Mouse (Mus musculus) testis, postnatal 10 days (tissue): ENCODE measurements around the gene Gm21972.

Experiments used
- DNase-seq: peaks from one replicate; pipeline ENCODE4 v3.0.0; 2021; ENCODE audit warnings: low spot score

Gene Gm21972

DNA sequence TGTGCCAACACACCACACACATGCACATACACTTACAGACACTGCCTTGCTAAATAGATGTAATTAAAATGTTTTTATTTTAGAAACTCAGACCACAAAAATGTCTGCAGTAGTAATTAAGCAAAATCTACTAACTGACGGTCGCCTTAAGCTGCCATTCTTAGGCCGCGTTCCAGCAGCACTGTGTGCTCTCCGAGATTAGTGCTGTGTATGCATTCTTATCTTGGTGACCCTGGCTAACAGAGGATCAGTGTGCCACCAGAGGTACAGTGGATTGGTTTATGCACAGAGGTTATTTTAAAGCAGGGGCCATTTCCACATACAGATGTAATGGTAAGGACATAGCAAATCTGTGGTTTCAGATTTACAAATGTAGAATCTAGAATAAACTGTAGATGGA, 27.6 kb downstream of the Gm21972 start:
- no peak for DNase-seq

DNA sequence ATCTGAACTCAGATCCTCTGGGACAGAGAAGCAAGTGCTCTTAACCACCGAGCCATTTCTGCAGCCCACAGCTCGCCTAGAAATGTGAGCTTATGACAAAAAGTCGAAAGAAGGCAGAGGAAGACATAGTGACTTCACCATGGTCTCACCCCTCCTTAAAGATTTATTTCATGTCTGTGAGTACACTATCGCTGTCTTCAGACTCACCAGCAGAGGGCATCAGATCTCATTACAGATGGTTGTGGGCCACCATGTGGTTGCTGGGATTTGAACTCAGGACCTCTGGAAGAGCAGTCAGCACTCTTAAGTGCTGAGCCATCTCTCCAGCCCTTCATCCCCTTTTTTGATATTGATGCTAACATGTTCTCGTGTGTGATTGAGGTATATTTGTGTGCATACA, 41.2 kb downstream of the Gm21972 start:
- DNase-seq = no peak

DNA sequence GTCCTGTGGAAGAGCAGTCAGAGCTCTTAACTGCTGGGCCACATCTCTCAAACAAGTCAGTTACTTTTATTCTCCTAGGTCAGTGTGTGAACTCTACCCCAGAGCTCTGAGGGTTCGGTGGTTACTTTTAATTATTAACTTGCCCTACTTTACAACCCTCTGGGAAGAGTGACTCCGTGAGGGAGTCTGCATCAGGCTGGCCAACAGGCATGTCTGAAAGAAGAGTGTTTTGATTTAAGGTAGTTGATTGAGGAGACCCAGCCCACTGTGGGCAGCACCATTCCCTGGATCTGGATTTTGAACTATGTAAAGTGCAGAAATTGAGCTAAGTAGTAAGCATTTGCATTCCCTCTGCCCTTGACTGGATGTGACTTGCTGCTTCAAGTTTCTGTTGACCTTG, 42.6 kb downstream of the Gm21972 start:
- no peak for DNase-seq

DNA sequence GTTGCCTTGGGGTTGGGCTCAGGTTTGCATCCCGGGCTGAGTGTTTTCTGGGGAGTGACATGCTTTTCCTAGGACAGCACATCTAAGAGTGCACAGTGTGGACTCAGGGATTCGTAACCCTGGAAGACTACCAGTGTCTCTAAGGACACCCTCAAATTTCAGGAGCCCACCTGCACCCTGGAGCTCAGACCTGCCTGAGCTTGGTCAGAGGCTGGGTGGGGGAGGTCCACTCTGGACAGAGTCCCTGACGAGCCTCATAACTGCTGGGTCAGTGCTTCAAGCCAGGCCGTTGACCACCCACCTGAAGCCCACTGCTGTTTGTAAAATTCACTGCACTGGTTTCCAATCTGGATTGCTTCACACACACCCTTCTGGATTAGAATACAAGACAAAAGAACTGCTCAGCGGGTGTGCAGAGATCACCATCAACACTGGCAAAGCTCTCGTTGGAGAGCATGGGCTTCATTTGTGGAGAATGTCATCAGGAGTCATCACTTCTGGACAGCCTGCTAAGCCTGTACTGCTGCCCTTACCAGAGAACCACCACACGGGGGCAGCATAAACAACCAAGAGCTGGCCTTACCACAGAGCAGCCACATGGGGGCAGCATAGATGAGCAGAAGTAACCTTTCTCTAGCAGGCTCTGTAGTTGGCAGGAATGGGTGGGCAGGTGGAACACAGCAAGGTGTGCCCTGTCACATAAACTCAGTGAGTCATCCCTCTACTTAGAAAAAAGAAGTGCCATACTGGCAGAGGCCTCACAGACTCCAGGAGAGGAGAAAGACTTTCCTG, 45.2 kb downstream of the Gm21972 start:
- peak; percentile 87 for DNase-seq

DNA sequence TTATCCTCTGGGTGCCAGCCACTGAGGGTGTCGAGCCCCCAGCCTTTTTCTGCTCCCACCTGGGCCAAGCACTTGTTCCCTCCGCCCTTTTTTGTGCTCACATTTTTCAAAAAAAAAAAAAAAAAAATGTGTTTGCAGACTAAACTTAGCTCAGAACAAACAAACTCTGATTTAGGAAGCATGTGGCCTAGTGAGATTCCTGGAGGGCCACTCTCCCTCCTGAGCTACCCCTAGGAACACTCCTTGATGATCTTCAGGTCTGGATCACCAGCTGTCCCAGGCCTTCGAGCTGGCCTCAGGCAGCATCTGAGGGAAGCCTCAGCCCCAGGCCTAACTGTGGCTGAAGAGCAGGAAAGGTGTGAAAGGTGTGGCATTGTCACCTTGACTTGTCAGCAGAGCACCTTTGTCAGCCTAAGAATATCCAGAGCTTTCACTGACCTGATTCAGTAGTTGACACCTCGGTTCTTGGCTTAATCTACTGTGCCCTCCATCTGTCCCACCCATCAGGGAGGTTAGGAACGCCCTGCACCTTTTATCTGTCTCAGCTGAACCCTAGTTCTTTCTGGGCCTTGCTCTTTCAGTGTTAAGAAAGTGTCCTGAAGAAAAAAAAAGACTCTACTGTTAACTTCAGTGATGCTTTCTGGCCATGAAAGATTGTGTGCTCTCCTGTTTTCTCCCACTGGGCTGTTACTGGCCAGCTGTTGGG, 48.7 kb downstream of the Gm21972 start:
- DNase-seq = no peak

DNA sequence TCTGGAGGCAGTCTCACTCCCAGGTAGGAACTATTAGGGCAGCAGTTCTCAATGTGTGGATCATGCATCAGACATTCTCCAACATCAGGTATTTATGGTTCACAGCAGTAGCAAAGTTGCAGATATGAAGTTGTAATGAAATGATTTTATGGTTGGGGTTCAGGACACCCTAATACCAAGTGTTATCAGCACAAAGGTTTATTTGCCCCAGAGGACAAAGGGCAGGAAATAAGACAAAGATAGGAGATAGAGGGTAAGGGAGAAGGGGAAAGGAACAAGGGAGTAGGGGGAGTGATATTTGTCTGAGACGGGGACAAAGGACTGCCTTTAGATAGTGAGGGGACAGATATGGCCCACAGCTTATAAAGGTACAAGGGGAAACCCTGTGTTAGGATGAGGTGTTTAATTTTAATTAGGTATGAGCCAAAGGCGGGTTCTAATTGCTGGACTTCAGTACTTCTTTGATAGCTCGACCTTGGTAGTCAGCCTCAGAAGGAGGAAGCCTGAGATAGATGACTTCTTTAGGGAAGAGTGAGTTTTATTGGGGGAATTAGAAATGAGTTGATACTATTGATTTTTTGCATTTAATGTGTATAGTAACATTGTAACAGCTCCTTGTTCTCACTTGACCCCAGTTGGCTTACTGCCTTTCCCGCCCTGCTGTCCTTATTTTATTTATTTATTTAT, 50.3 kb downstream of the Gm21972 start:
- no peak for DNase-seq

DNA sequence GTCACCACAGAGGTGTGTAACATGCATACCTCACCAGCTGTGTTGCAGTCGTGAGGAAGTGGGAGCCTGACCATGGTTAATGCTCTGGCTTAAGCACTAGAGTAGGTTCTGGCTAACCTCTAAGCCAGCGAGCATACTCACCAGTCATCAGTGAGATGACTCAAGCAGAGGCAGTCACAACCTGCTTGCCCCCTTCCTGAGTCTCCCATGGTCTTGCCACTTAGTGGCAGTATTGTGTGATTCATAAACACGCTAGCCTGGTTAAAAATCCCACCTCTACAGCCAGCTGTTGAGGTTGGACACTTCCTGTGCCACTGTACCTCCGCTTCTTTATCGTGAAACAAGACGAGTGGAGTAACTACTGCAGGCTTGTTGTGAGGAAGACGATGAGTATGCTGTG, 53.3 kb downstream of the Gm21972 start:
- DNase-seq = no peak

DNA sequence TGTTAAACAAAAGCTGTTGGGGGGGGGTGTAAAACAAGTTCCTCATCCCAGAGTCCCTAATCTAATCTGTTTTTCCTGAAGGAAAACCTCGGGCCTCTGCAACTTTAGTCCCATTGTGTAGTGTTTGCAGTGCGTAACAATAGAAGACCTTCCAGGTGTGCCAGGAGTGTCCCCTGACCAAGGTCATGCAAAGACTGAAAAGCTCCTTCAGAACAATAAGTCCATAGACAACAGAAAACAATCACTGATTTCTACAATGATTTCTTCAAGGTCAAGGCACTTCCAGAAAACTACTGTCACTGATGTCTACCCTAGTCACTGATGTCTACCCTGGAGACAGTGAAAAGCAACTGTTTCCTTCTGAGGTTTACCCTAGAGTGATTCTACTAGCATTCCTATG, 54.4 kb downstream of the Gm21972 start:
- DNase-seq = no peak

DNA sequence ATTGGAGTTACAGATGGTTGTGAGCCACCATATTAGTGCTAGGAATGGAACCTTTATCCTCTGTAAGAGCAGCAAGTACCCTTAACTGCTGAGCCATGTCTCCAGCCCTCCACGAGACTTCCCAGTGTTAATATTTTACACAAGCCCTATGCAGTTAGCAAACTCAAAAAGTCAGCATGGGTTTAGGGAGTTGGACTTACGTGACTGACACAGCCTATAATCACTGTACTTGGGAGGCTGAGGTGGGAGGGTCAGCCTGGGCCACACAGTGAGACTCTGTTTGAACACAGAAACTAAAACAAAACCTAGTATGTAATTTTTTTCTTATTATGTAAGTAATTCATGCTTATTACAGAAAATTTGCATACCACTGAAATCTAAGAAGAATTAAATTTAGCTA, 54.8 kb downstream of the Gm21972 start:
- no peak for DNase-seq

DNA sequence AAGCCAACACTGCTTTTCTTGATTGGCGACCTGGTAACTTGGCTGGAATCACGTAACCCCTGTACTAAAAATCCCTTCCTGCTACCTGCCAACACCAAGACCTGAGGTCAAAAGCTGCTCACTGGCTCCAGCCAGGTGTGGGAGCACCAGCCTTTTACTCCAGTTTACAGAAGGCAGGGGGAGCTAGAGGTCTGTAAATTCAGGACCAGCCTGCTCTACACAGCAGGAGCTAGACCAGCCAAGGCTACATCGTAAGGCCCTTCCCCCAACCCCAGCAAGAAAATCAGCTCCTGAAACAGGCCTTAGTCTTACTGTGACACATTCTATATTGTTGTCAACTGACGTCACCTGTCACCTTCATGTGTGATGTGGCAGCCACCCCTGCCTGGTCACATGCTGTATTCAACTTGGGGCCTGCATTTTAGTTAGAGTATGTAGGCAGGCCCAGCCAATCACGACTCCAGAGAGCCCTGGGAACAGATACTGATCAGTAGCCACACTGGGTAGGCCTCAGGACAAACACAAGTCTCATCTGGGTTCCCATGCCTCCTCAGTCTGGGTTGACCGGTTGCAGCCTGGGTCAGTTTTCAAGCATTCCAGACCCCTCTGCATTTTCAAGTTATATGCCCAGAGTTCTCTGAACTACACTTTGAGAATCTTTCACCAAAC, 55.7 kb downstream of the Gm21972 start:
- no peak for DNase-seq

DNA sequence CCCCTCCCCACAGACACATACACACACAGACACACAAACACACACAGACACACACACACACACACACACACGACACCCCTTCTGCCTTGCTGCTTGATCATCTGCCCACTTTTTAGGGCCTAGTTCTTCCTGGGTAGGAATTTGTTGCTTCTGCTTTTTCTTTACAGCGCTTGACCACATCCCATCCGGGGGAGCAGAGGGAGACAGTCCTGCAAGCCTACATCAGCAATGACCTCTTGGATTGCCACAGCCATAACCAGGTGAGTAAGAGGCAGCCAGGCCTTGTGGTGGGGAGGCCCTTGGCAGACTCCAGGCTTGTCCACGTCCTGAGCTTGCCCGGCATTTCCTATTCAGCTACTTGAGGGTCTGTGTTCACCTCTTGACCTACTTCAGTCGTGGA, 57.4 kb downstream of the Gm21972 start:
- no peak for DNase-seq

DNA sequence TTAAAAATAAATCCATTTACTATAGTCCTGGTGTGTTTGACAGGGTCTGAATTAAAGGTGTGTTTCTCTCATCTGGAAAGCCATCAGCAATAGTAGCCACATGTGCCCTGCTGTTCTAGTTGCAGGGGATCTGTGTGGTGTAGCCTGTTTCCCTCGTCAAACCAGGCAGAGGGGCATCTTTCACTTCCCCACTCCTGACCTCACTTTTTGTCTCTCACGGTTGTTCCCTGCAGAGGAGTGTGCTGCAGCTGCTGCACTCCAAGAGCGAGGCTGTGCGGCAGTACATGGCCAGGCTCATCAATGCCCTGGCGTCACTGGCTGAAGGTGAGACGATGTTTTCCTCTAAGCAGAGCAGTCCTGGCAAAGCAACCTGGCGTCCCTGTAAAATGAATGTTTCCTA, 60.6 kb downstream of the Gm21972 start:
- DNase-seq = no peak

DNA sequence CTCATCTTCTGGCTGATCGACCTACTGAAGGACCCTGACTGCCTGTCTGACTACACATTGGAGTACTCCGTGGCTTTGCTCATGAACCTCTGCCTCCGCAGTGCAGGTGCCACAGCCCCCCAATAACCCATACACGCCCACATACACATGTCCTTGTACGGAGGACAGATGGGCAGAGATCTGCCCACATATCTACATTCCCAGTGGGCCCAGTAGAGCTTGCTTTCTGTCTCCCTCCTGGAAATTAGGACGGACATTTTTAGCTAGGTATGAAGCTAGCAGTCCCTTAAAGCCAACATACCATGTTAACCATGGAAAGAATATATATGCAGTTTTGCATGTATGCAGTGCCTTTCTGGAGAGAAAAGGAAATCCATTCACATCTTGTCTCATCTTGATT, 64.8 kb downstream of the Gm21972 start:
- no peak for DNase-seq

DNA sequence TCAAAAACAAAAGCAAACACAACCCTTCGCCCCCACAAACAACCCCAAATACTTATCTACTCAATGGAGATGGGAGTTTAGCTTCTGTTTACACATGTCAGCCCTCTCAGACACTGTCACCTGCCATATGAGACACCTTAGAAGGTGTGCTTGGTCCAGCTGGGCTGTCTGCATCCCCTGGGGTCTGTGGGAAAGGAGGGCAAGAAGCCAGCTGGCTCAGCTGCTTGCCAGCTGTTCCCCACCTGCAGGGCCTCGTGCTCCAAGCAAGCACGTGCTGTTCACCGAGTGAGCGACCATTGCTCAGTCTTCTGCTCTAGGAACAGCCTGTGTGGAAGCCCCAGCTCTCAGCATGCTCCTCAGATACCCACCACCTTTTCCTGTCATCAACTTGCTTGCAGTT, 65.6 kb downstream of the Gm21972 start:
- no peak for DNase-seq

DNA sequence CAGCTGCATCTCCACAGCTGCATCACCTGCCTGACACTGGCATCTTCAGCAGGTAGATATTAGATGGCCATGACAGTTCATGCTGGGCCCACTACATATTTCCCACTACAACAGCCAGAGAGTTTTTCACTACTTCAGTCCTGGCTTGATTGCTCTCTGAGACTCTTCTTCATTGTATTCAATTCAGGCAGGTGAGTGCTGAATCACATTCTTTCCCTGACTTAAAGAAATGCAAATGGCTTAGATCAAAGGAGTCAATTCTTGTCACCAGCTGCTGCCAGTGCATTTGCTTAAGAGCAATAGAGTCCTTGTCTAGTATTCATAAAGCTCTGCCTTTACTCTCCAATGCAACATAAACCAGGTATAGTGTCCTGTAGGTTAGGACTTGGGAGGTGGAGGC, 67.9 kb downstream of the Gm21972 start:
- no peak for DNase-seq

DNA sequence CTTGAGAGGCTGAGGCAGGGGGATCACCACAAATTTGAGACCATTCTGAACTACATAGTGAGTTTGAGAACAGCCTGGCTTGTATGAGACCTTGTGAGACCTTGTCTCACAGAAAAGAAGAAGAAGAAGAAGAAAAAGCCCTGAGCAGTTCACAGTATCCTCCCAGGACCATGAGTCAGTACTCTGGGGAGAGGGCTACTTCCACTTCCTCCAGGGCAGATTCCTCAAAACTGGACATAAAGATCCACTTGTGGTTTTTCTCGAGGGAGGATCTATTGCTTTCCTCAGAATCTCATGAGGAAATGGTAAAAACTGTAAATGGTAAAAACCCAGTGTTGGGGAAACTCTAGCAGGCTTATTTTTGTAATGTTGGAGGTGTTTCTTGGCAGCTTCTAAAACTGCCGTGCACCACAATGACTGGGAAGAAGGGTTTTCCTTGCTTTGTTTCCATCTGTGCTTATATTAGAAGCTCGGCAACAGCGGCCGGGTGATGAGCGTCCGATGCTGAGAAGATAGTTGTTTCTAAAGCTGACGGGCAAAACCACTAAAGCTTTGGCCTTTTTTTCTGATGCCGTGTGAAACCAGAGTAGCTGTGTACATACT, 69.3 kb downstream of the Gm21972 start:
- no peak for DNase-seq

DNA sequence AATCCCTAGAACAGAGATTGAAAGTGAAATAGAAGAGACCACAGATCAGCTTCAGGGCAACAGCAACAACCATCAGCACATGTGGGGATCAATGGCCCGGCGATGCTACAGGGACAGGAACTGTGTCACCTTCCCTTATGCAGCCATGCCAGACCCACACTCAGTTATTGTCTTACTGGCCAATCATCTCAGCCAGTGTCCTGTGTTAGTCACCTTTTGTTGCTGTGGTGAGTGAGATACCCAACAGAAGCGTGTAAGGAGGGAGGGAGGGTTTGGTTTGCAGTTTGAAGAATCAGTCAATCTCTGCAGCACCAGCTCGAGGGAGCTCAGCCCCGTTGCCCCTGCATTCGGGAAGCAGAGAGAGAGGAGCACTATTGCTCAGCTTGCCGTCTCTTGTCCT, 77.2 kb downstream of the Gm21972 start:
- DNase-seq = no peak

DNA sequence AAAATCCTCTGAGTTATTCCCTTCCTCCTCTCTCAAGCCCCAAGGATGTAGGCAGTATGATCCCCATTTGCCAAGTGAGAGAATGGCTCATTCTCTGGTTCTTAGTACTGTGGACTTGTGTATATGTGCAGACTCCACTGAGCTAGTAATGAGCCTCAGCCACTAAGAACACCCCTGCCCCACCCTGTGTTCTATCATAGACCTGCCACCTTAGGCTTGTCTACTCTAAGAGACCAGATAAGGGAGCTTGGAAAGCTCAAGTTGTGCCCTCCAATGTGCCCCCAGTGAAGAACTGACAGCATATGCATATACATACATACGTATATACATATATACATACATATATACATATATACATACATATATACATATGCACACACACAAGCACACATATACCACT, 78.1 kb downstream of the Gm21972 start:
- no peak for DNase-seq
